Mouse (Mus musculus): ENCODE results near the gene Sigmar1. TPM values are rescaled to one million over a fixed set of nuclear protein-coding genes. Genes with fewer than 3 reads are reported as not detected.
A peak's percentile ranks its signal among the peaks of the same experiment; 100 is the strongest.

The Sigmar1 gene
- polyA plus RNA-seq, 1 experiment from 2014 or later, result 96.3 TPM

DNA sequence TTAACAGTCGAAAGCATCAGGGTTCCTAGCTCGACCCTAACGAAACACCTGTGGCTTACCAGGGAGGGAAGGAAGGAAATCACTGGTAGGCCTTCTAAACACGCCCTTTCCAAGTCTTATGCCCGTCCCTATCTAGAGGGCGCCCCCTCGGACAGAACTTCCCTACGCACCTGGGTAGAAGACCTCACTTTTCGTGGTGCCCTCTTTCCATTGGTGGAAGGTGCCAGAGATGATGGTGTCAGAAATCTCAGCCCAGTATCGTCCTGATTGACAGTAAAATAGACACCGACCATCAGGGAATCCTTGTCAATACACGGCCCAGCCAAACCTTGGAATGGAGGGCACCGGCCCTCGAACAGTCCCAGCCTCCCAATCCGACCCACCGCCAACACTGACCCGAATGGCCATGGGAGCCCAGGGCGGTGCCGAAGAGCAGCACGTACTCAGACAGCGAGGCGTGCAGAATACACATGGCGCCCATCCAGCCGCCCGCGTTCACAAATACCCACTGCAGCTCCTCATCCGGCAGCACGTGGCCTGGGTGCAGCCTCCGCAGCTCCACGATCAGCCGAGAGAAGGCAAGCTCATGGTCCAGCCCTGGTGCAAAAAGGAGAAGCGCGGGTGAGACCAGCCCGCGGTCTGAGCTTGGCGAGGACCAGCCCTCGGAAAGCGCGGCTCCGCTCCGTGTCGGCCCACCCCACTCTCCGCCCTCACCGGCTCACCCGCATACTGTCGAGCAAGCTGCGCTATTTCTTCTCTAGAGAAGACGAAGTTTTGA lies 15.4 kb downstream of the Sigmar1 start:
- H3K4me2 ChIP-seq (ENCODE audit: low read length), result peak overlapping the region; percentile 81
- H3K9ac ChIP-seq (ENCODE audit: low read depth, low read length), result peak overlapping the region; percentile 68
- H3K36me3 ChIP-seq (ENCODE audit: control insufficient read depth, insufficient read depth, low read length), result peaks cover 8% of the 10 kb centered on the region; the same call in 1 of the 2 replicates
- no peaks in the 10 kb centered on the region for H3K27me3 ChIP-seq (replicated peaks; ENCODE audit: control insufficient read depth, insufficient read depth, low read length)
- ATAC-seq, result peak; percentile 84
- under 1% methylated on average over 48 of the region's 48 CpGs for WGBS
- peak overlapping the region; percentile 63 for H3K4me3 ChIP-seq (ENCODE audit: low read length)
- no peaks in the 10 kb centered on the region for H3K9me3 ChIP-seq (ENCODE audit: control insufficient read depth, low read length)
- H3K27ac ChIP-seq (ENCODE audit: low read depth, low read length), result peak overlapping the region; percentile 89
- peaks cover 16% of the 10 kb centered on the region for H3K4me1 ChIP-seq (ENCODE audit: control insufficient read depth, insufficient read depth, low read depth, low read length)

- ATAC-seq, result no peak
- H3K27ac ChIP-seq (ENCODE audit: low read depth, low read length), result no peak overlapping the region
- peaks cover 16% of the 10 kb centered on the region for H3K4me1 ChIP-seq (ENCODE audit: control insufficient read depth, insufficient read depth, low read depth, low read length)
- WGBS, result 94% methylated on average over 13 of the region's 13 CpGs
- H3K9me3 ChIP-seq (ENCODE audit: control insufficient read depth, low read length), result no peaks in the 10 kb centered on the region
- H3K27me3 ChIP-seq (replicated peaks; ENCODE audit: control insufficient read depth, insufficient read depth, low read length), result no peaks in the 10 kb centered on the region
- H3K4me3 ChIP-seq (ENCODE audit: low read length), result no peak overlapping the region
- H3K4me2 ChIP-seq (ENCODE audit: low read length), result no peak overlapping the region
- H3K9ac ChIP-seq (ENCODE audit: low read depth, low read length), result no peak overlapping the region
- H3K36me3 ChIP-seq (ENCODE audit: control insufficient read depth, insufficient read depth, low read length), result peaks cover 8% of the 10 kb centered on the region; the same call in 1 of the 2 replicates
Observed at GRCm38 (mm10) chr4:41739260-41739659, 16.7 kb downstream of the Sigmar1 start.

- Histone ChIP-seq H3K36me3 (ENCODE audit: control insufficient read depth, insufficient read depth, low read length) (peaks cover 8% of the 10 kb centered on the region; the same call in 1 of the 2 replicates), H3K4me2 (ENCODE audit: low read length) (no peak overlapping the region), H3K27me3 (replicated peaks; ENCODE audit: control insufficient read depth, insufficient read depth, low read length) (0 out of 2 replicates have a peak, but pooled peaks cover under 1% of the 10 kb centered on the region), H3K9me3 (ENCODE audit: control insufficient read depth, low read length) (no peaks in the 10 kb centered on the region), H3K27ac (ENCODE audit: low read depth, low read length) (no peak overlapping the region), H3K4me1 (ENCODE audit: control insufficient read depth, insufficient read depth, low read depth, low read length) (peaks cover 16% of the 10 kb centered on the region), H3K4me3 (ENCODE audit: low read length) (no peak overlapping the region), H3K9ac (ENCODE audit: low read depth, low read length) (no peak overlapping the region)
- 69% methylated on average over 1 of the region's 1 CpGs for WGBS
- no peak for ATAC-seq
Observed at GRCm38 (mm10) chr4:41738256-41738603, 17.7 kb downstream of the Sigmar1 start.

DNA sequence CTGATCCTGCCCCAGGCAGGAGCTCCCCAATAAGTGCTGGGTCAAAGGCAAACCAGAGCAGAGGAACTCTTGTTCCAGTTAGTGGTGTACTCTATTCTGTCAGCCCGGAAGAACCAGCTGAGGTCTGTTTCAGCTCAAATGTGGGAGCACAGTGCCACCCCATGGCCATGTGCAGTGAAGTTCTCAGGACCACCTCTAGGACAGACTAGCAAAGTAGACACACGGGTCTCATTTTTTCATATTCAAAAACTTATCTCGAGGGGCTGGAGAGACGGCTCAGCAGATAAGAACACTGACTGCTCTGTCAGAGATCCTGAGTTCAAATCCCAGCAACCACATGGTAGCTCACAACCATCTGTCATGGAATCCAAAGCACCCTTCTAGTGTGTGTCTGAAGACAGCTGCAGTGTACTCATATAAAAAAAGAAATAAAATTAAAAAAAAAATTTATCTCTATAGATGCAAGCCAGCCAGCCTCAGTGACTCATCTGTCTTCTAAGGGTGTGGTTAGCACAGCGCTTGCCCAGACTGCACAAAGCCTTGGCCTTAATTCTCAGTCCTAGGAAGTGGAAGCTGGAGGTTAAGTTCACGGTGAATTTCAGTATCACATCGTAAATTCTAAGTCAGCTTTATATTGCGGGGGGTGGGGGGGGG lies 18.2 kb downstream of the Sigmar1 start:
- 39% methylated on average over 8 of the region's 8 CpGs for WGBS
- H3K9ac ChIP-seq (ENCODE audit: low read depth, low read length), result no peak overlapping the region
- peaks cover 8% of the 10 kb centered on the region; the same call in 1 of the 2 replicates for H3K36me3 ChIP-seq (ENCODE audit: control insufficient read depth, insufficient read depth, low read length)
- H3K4me1 ChIP-seq (ENCODE audit: control insufficient read depth, insufficient read depth, low read depth, low read length), result peaks cover 16% of the 10 kb centered on the region
- H3K9me3 ChIP-seq (ENCODE audit: control insufficient read depth, low read length), result no peaks in the 10 kb centered on the region
- H3K27ac ChIP-seq (ENCODE audit: low read depth, low read length), result no peak overlapping the region
- peaks cover 5% of the 10 kb centered on the region for H3K27me3 ChIP-seq (replicated peaks; ENCODE audit: control insufficient read depth, insufficient read depth, low read length)
- no peak overlapping the region for H3K4me3 ChIP-seq (ENCODE audit: low read length)
- ATAC-seq, result no peak
- H3K4me2 ChIP-seq (ENCODE audit: low read length), result no peak overlapping the region

DNA sequence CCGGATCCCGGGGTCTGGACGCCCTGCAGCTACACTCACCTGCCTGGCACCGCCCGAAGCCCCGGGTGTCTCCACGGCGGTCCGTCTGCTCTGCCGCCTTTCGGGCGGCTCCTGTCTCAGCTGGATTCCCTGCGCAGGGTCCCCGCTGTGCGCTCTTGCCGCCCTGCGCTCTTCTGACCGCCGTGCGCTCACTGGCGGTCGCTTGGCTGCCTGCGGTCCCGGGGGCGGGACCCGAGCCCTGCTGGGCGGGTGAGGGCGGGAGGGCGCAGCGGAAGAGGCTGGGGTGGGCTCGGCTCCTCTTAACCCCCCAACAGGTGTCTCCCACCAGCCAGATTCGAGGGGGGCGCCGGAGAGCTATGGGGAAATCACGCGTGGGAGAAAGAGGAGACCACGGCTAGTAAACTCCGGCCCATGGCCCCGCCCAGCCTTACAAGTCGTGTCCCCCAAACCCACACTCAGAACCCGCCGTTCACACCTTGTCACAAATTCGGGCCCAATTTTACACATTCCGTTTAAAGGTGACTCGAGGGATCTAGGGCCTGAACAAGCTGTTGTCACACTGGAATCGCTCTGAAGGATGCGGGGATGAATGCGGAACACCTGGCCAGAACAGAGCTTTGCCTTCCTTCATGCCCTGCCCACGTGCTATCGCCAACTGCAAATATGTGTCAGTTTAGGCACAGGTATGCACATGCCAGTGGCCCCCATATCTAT lies 24.7 kb downstream of the Sigmar1 start, which contains the start of gene Arid3c:
Arid3c (minus strand) TSS at position 91 of the 714 bp plus-strand sequence.
- Histone ChIP-seq H3K4me1 (ENCODE audit: control insufficient read depth, insufficient read depth, low read depth, low read length) (peaks cover 11% of the 10 kb centered on the region), H3K4me2 (ENCODE audit: low read length) (peak within 1 kb of the TSS; percentile 73), H3K9me3 (ENCODE audit: control insufficient read depth, low read length) (no peaks in the 10 kb centered on the region), H3K36me3 (ENCODE audit: control insufficient read depth, insufficient read depth, low read length) (no peaks in the 10 kb centered on the region), H3K9ac (ENCODE audit: low read depth, low read length) (peak within 1 kb of the TSS; percentile 41), H3K27ac (ENCODE audit: low read depth, low read length) (no peak within 1 kb of the TSS), H3K4me3 (ENCODE audit: low read length) (peak within 1 kb of the TSS; percentile 38), H3K27me3 (replicated peaks; ENCODE audit: control insufficient read depth, insufficient read depth, low read length) (peaks cover 36% of the 10 kb centered on the region)
- peak; percentile 25; the same call in 1 of the 2 replicates for ATAC-seq
- WGBS, result 3% methylated on average over 44 of the region's 50 CpGs

- H3K9me3 ChIP-seq (ENCODE audit: control insufficient read depth, low read length), result no peaks in the 10 kb centered on the region
- ATAC-seq, result no peak
- peaks cover 21% of the 10 kb centered on the region for H3K4me1 ChIP-seq (ENCODE audit: control insufficient read depth, insufficient read depth, low read depth, low read length)
- 11% methylated on average over 20 of the region's 20 CpGs for WGBS
- H3K27ac ChIP-seq (ENCODE audit: low read depth, low read length), result no peak overlapping the region
- no peak overlapping the region for H3K4me3 ChIP-seq (ENCODE audit: low read length)
- no peak overlapping the region for H3K4me2 ChIP-seq (ENCODE audit: low read length)
- no peak overlapping the region for H3K9ac ChIP-seq (ENCODE audit: low read depth, low read length)
- peaks cover 45% of the 10 kb centered on the region for H3K27me3 ChIP-seq (replicated peaks; ENCODE audit: control insufficient read depth, insufficient read depth, low read length)
- no peaks in the 10 kb centered on the region for H3K36me3 ChIP-seq (ENCODE audit: control insufficient read depth, insufficient read depth, low read length)
Observed at GRCm38 (mm10) chr4:41726826-41727621, 28.9 kb downstream of the Sigmar1 start.

DNA sequence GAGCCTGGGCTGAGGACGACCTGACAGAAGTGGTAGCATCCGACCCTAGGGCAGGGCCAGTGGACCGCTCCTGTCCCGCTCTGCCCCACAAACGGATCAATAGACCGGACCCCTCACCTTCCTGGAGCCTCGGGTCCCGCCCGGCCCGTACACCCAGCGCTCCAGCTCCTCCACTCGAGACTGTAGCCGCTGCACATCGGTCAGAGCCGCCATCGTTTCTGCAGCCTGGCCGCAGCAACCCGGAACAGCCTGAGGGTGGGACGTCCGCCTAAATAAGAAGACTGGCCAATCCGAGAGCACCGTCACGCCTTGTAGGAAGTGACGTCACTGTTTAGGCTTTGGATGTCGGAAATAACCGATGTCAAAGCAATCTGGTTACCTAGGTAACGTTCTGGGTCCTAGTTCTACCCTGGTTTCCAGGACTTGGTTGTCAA lies 33.0 kb downstream of the Sigmar1 start, which contains the start of gene Dctn3:
Dctn3 (minus strand) TSS at position 253 of the 434 bp plus-strand sequence.
- ATAC-seq, result peak; percentile 97
- Histone ChIP-seq H3K27me3 (replicated peaks; ENCODE audit: control insufficient read depth, insufficient read depth, low read length) (peaks cover 25% of the 10 kb centered on the region), H3K4me1 (ENCODE audit: control insufficient read depth, insufficient read depth, low read depth, low read length) (peaks cover 17% of the 10 kb centered on the region), H3K4me3 (ENCODE audit: low read length) (peak within 1 kb of the TSS; percentile 95), H3K9me3 (ENCODE audit: control insufficient read depth, low read length) (no peaks in the 10 kb centered on the region), H3K36me3 (ENCODE audit: control insufficient read depth, insufficient read depth, low read length) (peaks cover 17% of the 10 kb centered on the region; the same call in 1 of the 2 replicates), H3K4me2 (ENCODE audit: low read length) (peak within 1 kb of the TSS; percentile 94), H3K9ac (ENCODE audit: low read depth, low read length) (peak within 1 kb of the TSS; percentile 94), H3K27ac (ENCODE audit: low read depth, low read length) (peak within 1 kb of the TSS; percentile 63)
- WGBS, result 0% methylated on average over 27 of the region's 27 CpGs

GRCm38 (mm10) chr4:41716834-41717233 lies 39.1 kb downstream of the Sigmar1 start:
- Histone ChIP-seq H3K36me3 (ENCODE audit: control insufficient read depth, insufficient read depth, low read length) (peaks cover 23% of the 10 kb centered on the region), H3K27ac (ENCODE audit: low read depth, low read length) (no peak overlapping the region)

More at GRCm38 (mm10) chr4:41716834-41717233, 39.1 kb downstream of the Sigmar1 start:
- Histone ChIP-seq H3K4me1 (ENCODE audit: control insufficient read depth, insufficient read depth, low read depth, low read length) (peaks cover 21% of the 10 kb centered on the region), H3K9me3 (ENCODE audit: control insufficient read depth, low read length) (no peaks in the 10 kb centered on the region), H3K9ac (ENCODE audit: low read depth, low read length) (no peak overlapping the region), H3K4me2 (ENCODE audit: low read length) (no peak overlapping the region), H3K27me3 (replicated peaks; ENCODE audit: control insufficient read depth, insufficient read depth, low read length) (no peaks in the 10 kb centered on the region), H3K4me3 (ENCODE audit: low read length) (no peak overlapping the region)
- 67% methylated on average over 6 of the region's 6 CpGs for WGBS
- ATAC-seq, result no peak

Data from hindbrain, embryonic 16.5 days (tissue).